Mouse (Mus musculus): ENCODE data around the gene Gm49630. TPM values are rescaled to one million over a fixed set of nuclear protein-coding genes. Genes with fewer than 3 reads are reported as not detected.

Gene Gm49630
- not detected in 4 replicates for total RNA-seq (2023)

DNA sequence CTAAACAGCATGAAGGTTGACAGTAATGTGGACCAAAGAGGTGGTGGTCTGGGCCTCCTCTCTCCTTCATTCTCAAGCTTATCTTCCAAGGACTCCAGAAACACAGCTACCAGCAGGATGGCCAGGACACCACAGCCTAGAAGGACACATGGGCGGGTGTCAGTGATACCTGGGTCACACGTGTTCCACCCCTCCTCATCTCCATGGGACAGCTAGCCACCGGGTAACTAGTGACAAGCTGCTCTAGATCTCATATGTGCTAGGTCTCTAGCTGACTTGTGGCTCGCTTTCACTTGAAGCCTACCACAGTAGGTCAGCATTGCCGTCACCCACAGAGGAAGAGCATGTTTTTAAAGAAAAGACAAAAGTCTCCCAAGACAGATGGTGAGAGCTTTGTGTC lies at the start of gene Gm49630:
TSS of gene Gm49630 (minus strand) at position 101 of the 400 bp plus-strand sequence.

DNA sequence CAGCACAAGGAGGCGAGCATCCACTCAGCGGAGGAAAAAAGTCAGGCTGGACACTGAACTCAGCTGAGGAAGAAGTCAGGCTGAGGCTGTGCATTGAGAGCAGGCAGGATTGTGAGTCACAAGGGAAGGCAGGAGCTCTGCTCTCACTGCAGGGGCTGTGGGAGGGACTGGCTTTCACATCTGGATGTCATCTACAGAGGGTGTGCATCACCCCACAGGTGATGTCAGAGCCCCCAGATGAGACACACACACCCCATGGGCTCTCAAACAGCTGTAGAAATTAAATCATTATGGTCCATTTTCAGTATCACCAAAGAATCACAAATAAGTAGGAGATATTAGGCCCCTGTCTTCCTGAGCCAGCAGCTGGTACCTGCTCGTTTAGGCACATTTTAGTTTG lies 13.6 kb upstream of the Gm49630 start, which contains the start of gene Unc93a2:
TSS of gene Unc93a2 (minus strand) at position 101 of the 400 bp plus-strand sequence.

DNA sequence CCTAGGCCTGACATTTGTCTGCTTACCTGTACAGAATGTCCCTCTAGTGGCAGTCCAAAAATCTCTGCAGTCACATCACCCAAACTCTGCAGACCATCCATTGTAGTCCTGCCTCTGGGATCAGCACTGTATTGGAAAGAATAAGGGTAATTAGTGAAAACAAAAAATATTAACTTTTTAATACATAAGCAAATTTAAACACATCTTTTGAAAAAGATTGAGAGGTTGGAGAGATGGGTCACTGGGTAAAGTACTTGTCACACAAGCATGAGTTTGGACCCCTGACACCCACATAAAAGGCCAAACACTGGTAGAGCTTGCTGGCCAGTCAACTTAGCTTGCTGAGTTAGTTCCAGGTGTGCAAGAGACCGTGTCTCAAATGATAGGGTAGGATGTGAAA lies 19.2 kb downstream of the Gm49630 start, which contains the start of gene Ttll2:
TSS of gene Ttll2 (minus strand) at position 101 of the 400 bp plus-strand sequence.

DNA sequence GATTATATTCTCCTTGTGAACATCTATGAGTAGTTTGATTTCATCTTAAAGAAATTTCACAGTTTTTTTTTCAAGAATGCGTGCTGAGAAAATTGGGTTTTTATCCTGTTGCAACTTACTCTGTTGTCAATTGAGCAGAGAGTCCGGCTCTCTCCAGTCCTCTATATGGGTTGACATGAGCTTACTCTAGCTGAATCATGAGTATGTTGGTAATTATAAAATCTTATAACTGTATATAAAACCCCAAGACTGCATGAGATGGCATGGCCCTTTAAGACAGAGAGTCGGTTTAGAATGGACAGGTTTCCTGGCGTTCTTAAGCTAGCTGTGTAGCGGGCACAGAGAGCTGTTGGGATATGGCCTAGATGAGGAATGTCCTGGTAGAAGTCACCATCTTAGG lies 47.4 kb downstream of the Gm49630 start, which contains the start of gene Tcp10a:
TSS of gene Tcp10a (plus strand) at position 301 of the 400 bp plus-strand sequence.

Other genes with a start within 250 kb of the Gm49630 start
- 2.7 to 4.9 TPM (median 3.4 TPM) in 4 replicates for gene Rps6ka2, start 201.9 kb downstream of the Gm49630 start, total RNA-seq (2023)
- 0.21 to 3.3 TPM in 2 of 4 replicates, not detected in the others for gene Tcp10a, start 47.3 kb downstream of the Gm49630 start, total RNA-seq (2023)
- gene Ttll2, start 19.3 kb downstream of the Gm49630 start, total RNA-seq (2023), result not detected in 4 replicates
- 0.21 to 1.3 TPM (median 1.2 TPM) in 3 of 4 replicates, not detected in the other for gene Unc93a2, start 13.5 kb upstream of the Gm49630 start, total RNA-seq (2023)

Data from B cell, adult 62 days (primary cell).